Mouse (Mus musculus): ENCODE measurements around the gene Csnk1d. TPM values are rescaled to one million over a fixed set of nuclear protein-coding genes. Genes with fewer than 3 reads are reported as not detected.
A peak's percentile ranks its signal among the peaks of the same experiment; 100 is the strongest.

Gene Csnk1d
- polyA plus RNA-seq, 1 experiment from 2014 or later: 134 TPM

DNA sequence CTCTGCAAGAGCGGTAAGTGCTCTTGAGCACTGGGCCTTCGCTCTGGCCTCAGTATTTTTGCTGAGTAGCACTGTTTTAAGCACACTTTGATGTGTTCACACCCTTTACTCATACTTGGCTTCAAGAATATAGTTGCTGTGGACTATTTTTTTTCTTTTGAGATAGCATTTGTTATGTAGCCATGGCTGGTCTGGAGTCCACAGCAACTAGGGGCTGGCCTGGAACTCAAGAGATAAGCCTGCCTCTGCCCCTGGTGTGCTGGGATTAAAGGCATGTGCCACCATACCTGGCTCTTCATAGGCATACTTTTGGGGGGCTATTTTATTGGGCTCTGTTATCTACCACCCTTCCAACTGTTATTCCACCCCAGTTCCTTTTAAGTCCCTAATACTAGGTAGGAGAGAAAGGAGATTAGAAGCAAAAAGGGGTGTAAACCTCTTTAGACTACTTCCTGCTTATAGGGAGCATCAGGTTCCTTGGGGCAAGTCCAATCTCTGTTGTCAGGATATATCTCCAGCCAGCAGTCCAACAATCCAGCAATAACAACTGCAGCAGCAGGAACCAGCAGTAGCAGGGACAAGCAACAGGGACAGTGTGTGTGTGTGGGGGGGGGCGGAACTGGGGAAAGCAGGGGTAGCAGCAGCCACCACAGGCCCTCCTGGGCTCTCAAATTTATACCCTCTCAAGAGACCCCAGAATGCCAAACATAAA, 19.1 kb upstream of the Csnk1d start:
- Histone ChIP-seq H3K4me1 (peaks cover 11% of the 10 kb centered on the region), H3K4me2 (no peak overlapping the region), H3K9ac (no peak overlapping the region), H3K9me3 (no peaks in the 10 kb centered on the region), H3K27me3 (no peaks in the 10 kb centered on the region), H3K27ac (no peak overlapping the region), H3K36me3 (no peaks in the 10 kb centered on the region), H3K4me3 (no peak overlapping the region)
- 96% methylated on average over 3 of the region's 3 CpGs for WGBS
- no peak for ATAC-seq (ENCODE audit: insufficient number of reproducible peaks, insufficient read depth, low FRiP score, low TSS enrichment, low read depth)

DNA sequence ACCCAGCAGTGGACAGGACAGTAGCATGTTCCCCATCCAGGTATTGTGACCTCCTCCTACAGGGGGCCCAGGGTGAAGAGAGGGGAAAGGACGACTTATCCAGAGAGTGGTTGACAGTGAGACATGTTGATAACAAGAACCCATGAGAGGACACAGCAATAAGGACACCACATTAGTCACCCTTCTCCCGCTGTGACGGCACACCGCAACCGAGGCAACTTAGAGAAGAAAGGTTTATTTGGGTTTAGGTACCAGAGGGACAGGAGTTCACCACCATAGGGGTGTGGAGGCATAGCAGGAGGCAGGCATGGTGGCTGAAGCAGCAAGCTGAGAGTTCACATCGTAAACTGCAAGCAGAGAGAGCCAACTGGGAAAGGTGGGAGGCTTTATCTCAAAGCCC, 15.1 kb upstream of the Csnk1d start:
- H3K4me1 ChIP-seq: peaks cover 19% of the 10 kb centered on the region
- H3K9ac ChIP-seq: no peak overlapping the region
- H3K36me3 ChIP-seq: no peaks in the 10 kb centered on the region
- H3K4me2 ChIP-seq: no peak overlapping the region
- WGBS: 76% methylated on average over 6 of the region's 6 CpGs
- no peak for ATAC-seq (ENCODE audit: insufficient number of reproducible peaks, insufficient read depth, low FRiP score, low TSS enrichment, low read depth)
- no peak overlapping the region for H3K4me3 ChIP-seq
- H3K27ac ChIP-seq: 0 out of 2 replicates have a peak overlapping the region, but pooled peaks have one; percentile 44
- H3K27me3 ChIP-seq: no peaks in the 10 kb centered on the region
- H3K9me3 ChIP-seq: no peaks in the 10 kb centered on the region

DNA sequence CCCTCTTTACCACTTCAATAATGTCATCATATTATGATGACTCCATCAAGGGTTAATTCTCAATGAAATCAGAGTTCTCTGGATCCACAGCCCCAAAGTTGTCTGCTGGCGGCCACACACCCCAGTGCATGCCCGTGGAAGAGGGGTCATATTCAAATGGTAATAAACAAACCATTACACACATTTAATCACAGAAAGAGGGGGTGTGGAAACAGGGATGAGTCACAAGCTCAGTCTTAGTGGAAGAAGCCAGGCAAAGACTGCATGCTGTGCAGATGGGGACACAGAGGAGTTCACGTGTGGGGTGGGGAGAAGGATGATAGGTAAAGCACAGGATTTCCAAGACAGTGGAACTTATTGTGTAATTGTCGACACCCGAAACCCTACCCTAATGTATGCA, 13.2 kb upstream of the Csnk1d start:
- Histone ChIP-seq H3K4me3 (no peak overlapping the region), H3K27me3 (no peaks in the 10 kb centered on the region), H3K4me1 (peaks cover 19% of the 10 kb centered on the region), H3K36me3 (0 out of 2 replicates have a peak, but pooled peaks cover under 1% of the 10 kb centered on the region), H3K4me2 (no peak overlapping the region), H3K9me3 (no peaks in the 10 kb centered on the region), H3K27ac (no peak overlapping the region), H3K9ac (no peak overlapping the region)
- ATAC-seq (ENCODE audit: insufficient number of reproducible peaks, insufficient read depth, low FRiP score, low TSS enrichment, low read depth): no peak
- 63% methylated on average over 5 of the region's 5 CpGs for WGBS

DNA sequence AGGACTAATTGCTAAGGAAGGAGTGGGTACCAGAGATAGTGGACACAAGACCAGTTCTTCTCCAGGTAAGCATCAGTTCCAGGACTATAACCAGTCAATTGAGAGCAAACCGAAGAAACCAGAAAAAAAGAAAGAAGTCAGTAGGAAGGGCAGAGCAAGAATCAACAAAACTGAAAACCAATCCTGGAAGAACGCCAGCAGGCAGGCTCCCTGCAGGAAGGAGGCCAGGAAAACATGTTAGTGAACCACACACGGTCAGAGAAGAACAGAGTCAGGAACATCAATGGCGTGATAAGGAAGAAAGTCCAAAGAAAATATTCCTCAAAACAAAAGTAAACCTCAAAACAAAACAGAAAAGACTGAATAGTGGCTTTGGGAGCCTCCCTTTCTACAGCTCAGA, 10.8 kb upstream of the Csnk1d start:
- no peak for ATAC-seq (ENCODE audit: insufficient number of reproducible peaks, insufficient read depth, low FRiP score, low TSS enrichment, low read depth)
- H3K4me1 ChIP-seq: peaks cover 17% of the 10 kb centered on the region
- no peaks in the 10 kb centered on the region for H3K27me3 ChIP-seq
- no peak overlapping the region for H3K4me2 ChIP-seq
- H3K4me3 ChIP-seq: no peak overlapping the region
- H3K9ac ChIP-seq: no peak overlapping the region
- peaks cover 5% of the 10 kb centered on the region; the same call in 1 of the 2 replicates for H3K36me3 ChIP-seq
- no peaks in the 10 kb centered on the region for H3K9me3 ChIP-seq
- 54% methylated on average over 4 of the region's 4 CpGs for WGBS
- H3K27ac ChIP-seq: no peak overlapping the region

DNA sequence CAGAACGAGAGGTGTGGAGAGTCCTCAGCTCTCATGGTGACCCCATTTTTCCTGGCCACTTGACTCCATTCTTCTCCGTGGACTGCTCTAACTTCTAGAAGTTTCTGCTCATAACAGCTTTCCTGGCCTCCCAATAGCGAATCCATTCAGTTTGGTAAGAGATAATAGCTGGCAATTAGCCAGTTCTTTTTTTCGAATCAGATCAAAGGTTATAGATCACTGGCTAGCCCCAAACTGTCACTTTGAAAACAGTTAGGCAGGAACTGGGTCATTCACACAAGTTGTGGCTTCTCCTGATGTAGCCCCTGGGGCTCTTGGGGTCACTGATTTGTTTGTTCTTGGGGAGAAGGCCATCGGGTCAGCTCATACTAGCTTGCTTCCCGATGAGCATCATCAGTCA, 3.6 kb upstream of the Csnk1d start:
- no peak for ATAC-seq (ENCODE audit: insufficient number of reproducible peaks, insufficient read depth, low FRiP score, low TSS enrichment, low read depth)
- 83% methylated on average over 6 of the region's 6 CpGs for WGBS

DNA sequence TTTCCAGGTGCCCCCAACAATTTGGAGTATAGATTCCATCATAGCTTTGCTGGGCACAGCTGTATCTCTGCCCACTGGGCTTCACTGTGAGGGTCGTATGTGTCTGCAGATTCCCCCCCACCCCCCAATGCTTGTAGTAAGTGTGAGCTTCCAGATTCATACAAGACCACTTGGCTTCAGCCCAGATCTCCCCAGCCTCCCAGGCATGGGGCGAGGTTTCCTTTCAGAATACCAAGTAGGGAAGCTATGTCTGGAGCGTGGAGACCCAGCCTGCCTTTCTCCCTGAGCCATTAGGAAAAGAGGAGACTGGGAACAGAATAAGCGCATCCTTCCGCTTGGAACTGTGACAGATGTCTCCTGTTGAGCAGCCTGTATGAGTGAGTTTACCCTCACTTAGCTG, 2.5 kb upstream of the Csnk1d start:
- Histone ChIP-seq H3K4me3 (no peak overlapping the region), H3K9ac (no peak overlapping the region), H3K27ac (no peak overlapping the region), H3K36me3 (0 out of 2 replicates have a peak, but pooled peaks cover 3% of the 10 kb centered on the region), H3K4me2 (no peak overlapping the region), H3K4me1 (peaks cover 38% of the 10 kb centered on the region), H3K9me3 (no peaks in the 10 kb centered on the region), H3K27me3 (no peaks in the 10 kb centered on the region)
- no peak for ATAC-seq (ENCODE audit: insufficient number of reproducible peaks, insufficient read depth, low FRiP score, low TSS enrichment, low read depth)
- 85% methylated on average over 5 of the region's 5 CpGs for WGBS

More for the DNA sequence above, 3.6 kb upstream of the Csnk1d start:
- Histone ChIP-seq H3K27ac (no peak overlapping the region), H3K27me3 (no peaks in the 10 kb centered on the region), H3K36me3 (peaks cover 5% of the 10 kb centered on the region; the same call in 1 of the 2 replicates), H3K9ac (no peak overlapping the region), H3K4me2 (no peak overlapping the region), H3K4me1 (peaks cover 27% of the 10 kb centered on the region), H3K4me3 (no peak overlapping the region), H3K9me3 (no peaks in the 10 kb centered on the region)

DNA sequence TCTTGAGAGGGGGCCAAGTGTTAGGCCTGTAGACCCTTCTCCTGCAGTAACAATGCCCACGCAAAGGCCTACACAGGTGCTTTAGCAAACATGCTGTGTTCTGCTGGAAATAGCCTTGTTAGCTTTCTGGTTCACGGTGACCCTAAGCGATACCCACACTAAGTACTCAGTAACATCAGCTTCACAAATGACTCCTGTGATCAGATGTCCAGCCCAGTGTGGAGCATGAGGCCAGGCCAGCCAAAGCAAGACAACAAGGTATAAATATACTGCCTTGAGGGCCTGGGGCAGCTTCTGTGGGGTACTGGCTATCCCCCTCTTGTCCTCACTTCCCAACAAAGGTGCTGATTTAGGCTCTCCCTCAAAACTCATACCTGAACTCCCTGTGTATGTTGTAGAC, 1.9 kb upstream of the Csnk1d start:
- Histone ChIP-seq H3K27ac (no peak overlapping the region), H3K9me3 (no peaks in the 10 kb centered on the region), H3K4me2 (no peak overlapping the region), H3K4me3 (no peak overlapping the region), H3K36me3 (0 out of 2 replicates have a peak, but pooled peaks cover 3% of the 10 kb centered on the region), H3K4me1 (peaks cover 43% of the 10 kb centered on the region), H3K9ac (no peak overlapping the region), H3K27me3 (no peaks in the 10 kb centered on the region)
- WGBS: 98% methylated on average over 3 of the region's 3 CpGs
- ATAC-seq (ENCODE audit: insufficient number of reproducible peaks, insufficient read depth, low FRiP score, low TSS enrichment, low read depth): no peak

DNA sequence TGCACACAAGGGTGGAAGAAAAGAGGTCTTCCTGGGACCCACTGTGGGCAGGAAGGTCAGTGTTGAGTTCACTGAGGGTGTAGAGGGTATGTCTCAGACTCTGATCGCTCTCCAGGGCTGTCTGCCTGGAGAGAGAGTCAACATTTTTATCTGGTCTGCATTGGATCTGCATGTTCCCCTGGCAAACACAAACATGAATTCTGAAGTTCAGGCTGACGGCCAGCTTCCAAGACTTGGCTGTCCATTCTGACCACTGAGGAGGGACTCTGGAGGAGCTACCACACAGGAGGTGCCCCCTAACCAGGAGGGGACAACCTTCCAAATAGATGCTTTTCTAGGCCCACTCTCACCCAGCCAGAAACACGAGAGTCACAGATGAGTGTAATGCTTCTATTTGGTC, 661 bp upstream of the Csnk1d start:
- peak overlapping the region; percentile 100 for H3K9ac ChIP-seq
- H3K27ac ChIP-seq: peak overlapping the region; percentile 97; the same call in 1 of the 2 replicates
- H3K4me2 ChIP-seq: peak overlapping the region; percentile 90
- peaks cover 11% of the 10 kb centered on the region; the same call in 1 of the 2 replicates for H3K36me3 ChIP-seq
- no peaks in the 10 kb centered on the region for H3K27me3 ChIP-seq
- H3K4me1 ChIP-seq: peaks cover 53% of the 10 kb centered on the region
- no peaks in the 10 kb centered on the region for H3K9me3 ChIP-seq
- 55% methylated on average over 3 of the region's 3 CpGs for WGBS
- peak overlapping the region; percentile 96 for H3K4me3 ChIP-seq
- ATAC-seq (ENCODE audit: insufficient number of reproducible peaks, insufficient read depth, low FRiP score, low TSS enrichment, low read depth): no peak

DNA sequence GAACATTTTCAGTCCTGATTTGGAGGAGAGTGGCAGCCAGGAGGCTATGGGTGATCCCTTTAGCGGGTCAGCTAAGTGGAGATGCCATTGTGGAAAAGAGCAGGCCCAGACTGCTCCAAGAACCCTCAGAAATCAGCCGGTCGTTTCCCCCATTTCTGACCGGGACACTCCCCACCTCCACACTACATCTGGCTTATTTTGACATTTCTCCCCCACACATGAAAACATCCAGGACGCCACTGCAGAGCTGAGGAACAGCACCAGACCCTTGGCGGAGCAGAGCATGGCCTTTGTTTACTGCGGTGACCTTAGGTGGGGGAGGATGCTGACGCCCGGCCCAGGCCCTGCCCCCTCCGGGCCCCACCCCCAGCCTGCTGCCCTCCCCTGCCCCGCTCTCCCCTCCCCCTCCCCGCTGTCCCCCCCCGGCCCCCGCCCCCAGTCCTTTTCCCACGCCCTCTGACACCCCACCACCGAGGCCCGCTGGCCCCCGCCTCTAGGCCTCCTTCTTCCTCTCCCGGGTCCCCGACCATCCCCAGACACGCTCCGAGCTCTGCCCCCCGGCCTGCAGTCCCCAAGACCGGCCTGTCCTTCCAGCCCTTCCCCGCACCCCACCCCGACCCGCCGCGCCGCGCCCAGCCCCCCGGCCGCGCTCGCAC, 876 bp downstream of the Csnk1d start:
- under 1% methylated on average over 30 of the region's 35 CpGs for WGBS
- peak; percentile 62; the same call in 1 of the 2 replicates for ATAC-seq (ENCODE audit: insufficient number of reproducible peaks, insufficient read depth, low FRiP score, low TSS enrichment, low read depth)

DNA sequence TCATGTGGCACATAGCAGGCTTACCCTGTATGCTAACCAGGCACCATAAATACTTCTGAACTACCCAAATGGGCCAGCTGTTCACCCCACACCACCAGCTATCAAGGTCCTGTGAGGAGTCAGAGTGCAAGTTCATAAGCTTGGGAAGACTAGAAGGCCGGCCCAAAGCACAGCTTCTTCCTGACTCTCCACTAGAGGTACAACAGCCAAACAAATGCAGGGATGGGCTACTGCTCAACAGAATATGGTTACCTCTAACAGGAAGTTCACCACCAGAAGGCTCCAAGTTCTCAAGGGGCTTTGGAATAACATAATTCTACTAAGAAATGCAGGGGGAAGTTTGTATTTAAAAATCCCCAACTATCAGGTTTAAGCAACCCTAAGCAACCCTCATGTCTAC, 1.6 kb downstream of the Csnk1d start:
- Histone ChIP-seq H3K4me3 (peak overlapping the region; percentile 96), H3K4me2 (peak overlapping the region; percentile 90), H3K9ac (peak overlapping the region; percentile 100), H3K36me3 (peaks cover 32% of the 10 kb centered on the region), H3K9me3 (no peaks in the 10 kb centered on the region), H3K4me1 (peaks cover 53% of the 10 kb centered on the region), H3K27ac (no peak overlapping the region), H3K27me3 (no peaks in the 10 kb centered on the region)
- WGBS: 37% methylated on average over 1 of the region's 1 CpGs
- ATAC-seq (ENCODE audit: insufficient number of reproducible peaks, insufficient read depth, low FRiP score, low TSS enrichment, low read depth): no peak

More for the DNA sequence above, 876 bp downstream of the Csnk1d start:
- Histone ChIP-seq H3K4me2 (peak overlapping the region; percentile 90), H3K4me3 (peak overlapping the region; percentile 96), H3K4me1 (peaks cover 53% of the 10 kb centered on the region), H3K27me3 (no peaks in the 10 kb centered on the region), H3K36me3 (peaks cover 26% of the 10 kb centered on the region), H3K9me3 (no peaks in the 10 kb centered on the region), H3K9ac (peak overlapping the region; percentile 100), H3K27ac (peak overlapping the region; percentile 97)

DNA sequence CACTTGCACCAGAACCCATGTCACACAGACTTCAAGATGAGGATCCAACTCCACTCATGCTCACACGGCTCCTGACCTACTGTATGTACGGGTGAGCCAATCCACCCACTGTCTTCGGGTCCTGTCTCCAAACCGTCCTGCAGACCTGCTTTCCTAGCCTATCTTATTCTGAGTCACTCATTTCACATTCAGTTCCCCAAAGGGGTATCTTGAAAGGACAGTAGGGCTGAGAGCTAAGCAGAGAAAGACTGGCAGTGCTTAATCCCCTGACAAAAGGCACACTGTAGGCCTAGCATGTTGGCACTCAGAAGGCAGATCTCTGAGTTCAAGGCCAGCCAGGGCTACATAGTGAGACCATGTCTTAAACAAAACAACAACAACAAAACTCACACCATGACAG, 2.7 kb downstream of the Csnk1d start:
- H3K9me3 ChIP-seq: no peaks in the 10 kb centered on the region
- WGBS: 77% methylated on average over 4 of the region's 4 CpGs
- H3K27ac ChIP-seq: no peak overlapping the region
- H3K36me3 ChIP-seq: peaks cover 42% of the 10 kb centered on the region
- peak overlapping the region; percentile 90 for H3K4me2 ChIP-seq
- peaks cover 48% of the 10 kb centered on the region for H3K4me1 ChIP-seq
- peak overlapping the region; percentile 51 for H3K9ac ChIP-seq
- H3K4me3 ChIP-seq: peak overlapping the region; percentile 96; the same call in 1 of the 2 replicates
- H3K27me3 ChIP-seq: no peaks in the 10 kb centered on the region
- ATAC-seq (ENCODE audit: insufficient number of reproducible peaks, insufficient read depth, low FRiP score, low TSS enrichment, low read depth): no peak

DNA sequence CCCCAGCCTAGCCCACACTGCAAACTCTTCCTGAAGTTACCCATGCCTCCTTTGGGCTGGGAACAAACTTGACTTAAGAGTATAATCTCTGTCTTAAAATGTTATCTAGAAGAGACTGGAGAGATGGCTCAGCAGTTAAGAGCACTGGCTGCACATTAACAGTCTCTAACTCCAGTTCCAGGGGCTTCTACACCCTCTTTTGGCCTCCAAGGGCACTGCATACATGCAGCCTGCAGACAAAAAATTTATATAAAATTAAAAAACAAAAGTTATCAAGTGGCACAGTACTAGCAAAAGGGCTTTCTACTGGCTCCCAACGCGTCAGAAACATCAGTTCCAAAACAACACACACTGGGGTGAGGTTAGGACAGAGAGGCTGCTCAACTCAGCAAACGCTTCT, 3.5 kb downstream of the Csnk1d start:
- H3K27me3 ChIP-seq: no peaks in the 10 kb centered on the region
- H3K4me2 ChIP-seq: no peak overlapping the region
- 0 out of 2 replicates have a peak overlapping the region, but pooled peaks have one; percentile 51 for H3K9ac ChIP-seq
- no peak for ATAC-seq (ENCODE audit: insufficient number of reproducible peaks, insufficient read depth, low FRiP score, low TSS enrichment, low read depth)
- no peak overlapping the region for H3K27ac ChIP-seq
- H3K4me1 ChIP-seq: peaks cover 40% of the 10 kb centered on the region
- no peaks in the 10 kb centered on the region for H3K9me3 ChIP-seq
- H3K4me3 ChIP-seq: 0 out of 2 replicates have a peak overlapping the region, but pooled peaks have one; percentile 96
- H3K36me3 ChIP-seq: peaks cover 50% of the 10 kb centered on the region
- 89% methylated on average over 3 of the region's 3 CpGs for WGBS
